Mouse (Mus musculus): ENCODE data around the gene Socs3.

Gene Socs3

GRCm38 (mm10) chr11:117995661-117996060 is 25.8 kb upstream of the Socs3 start:
- DNase-seq (ENCODE audit: low read depth, low spot score), result no peak

- no peak for DNase-seq (ENCODE audit: low read depth, low spot score)
Measured at GRCm38 (mm10) chr11:117995255-117995654, 25.4 kb upstream of the Socs3 start.

GRCm38 (mm10) chr11:117994250-117995057 is 24.6 kb upstream of the Socs3 start:
- no peak for DNase-seq (ENCODE audit: low read depth, low spot score)

GRCm38 (mm10) chr11:117993190-117994175 is 23.6 kb upstream of the Socs3 start:
- DNase-seq (ENCODE audit: low read depth, low spot score), result no peak

GRCm38 (mm10) chr11:117991502-117992470 is 21.9 kb upstream of the Socs3 start:
- no peak for DNase-seq (ENCODE audit: low read depth, low spot score)

GRCm38 (mm10) chr11:117989926-117990325 is 20.1 kb upstream of the Socs3 start:
- DNase-seq (ENCODE audit: low read depth, low spot score), result no peak

GRCm38 (mm10) chr11:117989241-117989640 is 19.4 kb upstream of the Socs3 start:
- no peak for DNase-seq (ENCODE audit: low read depth, low spot score)

GRCm38 (mm10) chr11:117987968-117988367 is 18.1 kb upstream of the Socs3 start:
- DNase-seq (ENCODE audit: low read depth, low spot score), result no peak

GRCm38 (mm10) chr11:117987032-117987451 is 17.2 kb upstream of the Socs3 start:
- no peak for DNase-seq (ENCODE audit: low read depth, low spot score)

- DNase-seq (ENCODE audit: low read depth, low spot score), result peak; percentile 85
Measured at GRCm38 (mm10) chr11:117986126-117987031, 16.5 kb upstream of the Socs3 start, which contains the start of gene Pgs1. TSS of gene Pgs1 (plus strand) at chr11:117986292.

GRCm38 (mm10) chr11:117983770-117984169 is 13.9 kb upstream of the Socs3 start:
- DNase-seq (ENCODE audit: low read depth, low spot score), result no peak

- no peak for DNase-seq (ENCODE audit: low read depth, low spot score)
Measured at GRCm38 (mm10) chr11:117982426-117982825, 12.6 kb upstream of the Socs3 start.

- DNase-seq (ENCODE audit: low read depth, low spot score), result no peak
Measured at GRCm38 (mm10) chr11:117979388-117979787, 9.5 kb upstream of the Socs3 start.

- DNase-seq (ENCODE audit: low read depth, low spot score), result no peak
Measured at GRCm38 (mm10) chr11:117977694-117978360, 8.0 kb upstream of the Socs3 start.

- DNase-seq (ENCODE audit: low read depth, low spot score), result no peak
Measured at GRCm38 (mm10) chr11:117976081-117976582, 6.3 kb upstream of the Socs3 start.

- DNase-seq (ENCODE audit: low read depth, low spot score), result no peak
Measured at GRCm38 (mm10) chr11:117975211-117975967, 5.5 kb upstream of the Socs3 start.

GRCm38 (mm10) chr11:117974327-117975125 is 4.7 kb upstream of the Socs3 start:
- DNase-seq (ENCODE audit: low read depth, low spot score), result no peak

- DNase-seq (ENCODE audit: low read depth, low spot score), result no peak
Measured at GRCm38 (mm10) chr11:117973569-117973968, 3.7 kb upstream of the Socs3 start.
